Mouse (Mus musculus): ENCODE measurements around the gene Ctsz. TPM values are rescaled to one million over a fixed set of nuclear protein-coding genes. Genes with fewer than 3 reads are reported as not detected.
A peak's percentile ranks its signal among the peaks of the same experiment; 100 is the strongest.

Ctsz gene
- polyA plus RNA-seq, 1 experiment from 2014 or later, result 179 TPM

- no peak for TF ChIP-seq CTCF (IDR thresholded peaks at IDR 0.05; ENCODE audit: low read depth)
- DNase-seq (no peak), ATAC-seq (ENCODE audit: insufficient read depth) (no peak)
- H3K9ac ChIP-seq, result no peak overlapping the region
- H3K4me3 ChIP-seq (ENCODE audit: low read depth, low read length), result no peak overlapping the region
- H3K4me2 ChIP-seq, result no peak overlapping the region
- H3K27ac ChIP-seq (ENCODE audit: low read depth), result peak overlapping the region; percentile 79
- 53% methylated on average over 9 of the region's 9 CpGs for WGBS
- no peaks in the 10 kb centered on the region for H3K9me3 ChIP-seq (ENCODE audit: low read depth, low read length)
- H3K4me1 ChIP-seq (ENCODE audit: insufficient read depth), result peaks cover 28% of the 10 kb centered on the region
- H3K36me3 ChIP-seq (ENCODE audit: insufficient read depth), result no peaks in the 10 kb centered on the region
- no peaks in the 10 kb centered on the region for H3K27me3 ChIP-seq (ENCODE audit: insufficient read depth, low read length)
Measured at GRCm38 (mm10) chr2:174442460-174442859, 3.6 kb upstream of the Ctsz start.

- no peak overlapping the region for H3K9ac ChIP-seq
- H3K4me3 ChIP-seq (ENCODE audit: low read depth, low read length), result no peak overlapping the region
- TF ChIP-seq CTCF (IDR thresholded peaks at IDR 0.05; ENCODE audit: low read depth), result no peak
- peak; percentile 61 for DNase-seq
- WGBS, result 57% methylated on average over 4 of the region's 4 CpGs
- H3K27ac ChIP-seq (ENCODE audit: low read depth), result peak overlapping the region; percentile 48; the same call in 1 of the 2 replicates
- H3K36me3 ChIP-seq (ENCODE audit: insufficient read depth), result no peaks in the 10 kb centered on the region
- no peaks in the 10 kb centered on the region for H3K27me3 ChIP-seq (ENCODE audit: insufficient read depth, low read length)
- peak; percentile 26; the same call in 1 of the 2 replicates for ATAC-seq (ENCODE audit: insufficient read depth)
- peaks cover 28% of the 10 kb centered on the region for H3K4me1 ChIP-seq (ENCODE audit: insufficient read depth)
- H3K9me3 ChIP-seq (ENCODE audit: low read depth, low read length), result no peaks in the 10 kb centered on the region
- H3K4me2 ChIP-seq, result no peak overlapping the region
Measured at GRCm38 (mm10) chr2:174441898-174442297, 3.1 kb upstream of the Ctsz start.

GRCm38 (mm10) chr2:174439961-174440360 lies 1.1 kb upstream of the Ctsz start:
- DNase-seq (no peak), ATAC-seq (ENCODE audit: insufficient read depth) (no peak)
- Histone ChIP-seq H3K36me3 (ENCODE audit: insufficient read depth) (peaks cover 6% of the 10 kb centered on the region; the same call in 1 of the 2 replicates), H3K9me3 (ENCODE audit: low read depth, low read length) (no peaks in the 10 kb centered on the region), H3K4me2 (no peak overlapping the region), H3K27ac (ENCODE audit: low read depth) (no peak overlapping the region), H3K27me3 (ENCODE audit: insufficient read depth, low read length) (no peaks in the 10 kb centered on the region), H3K4me1 (ENCODE audit: insufficient read depth) (peaks cover 28% of the 10 kb centered on the region), H3K9ac (no peak overlapping the region), H3K4me3 (ENCODE audit: low read depth, low read length) (no peak overlapping the region)
- WGBS, result 88% methylated on average over 9 of the region's 9 CpGs
- TF ChIP-seq CTCF (IDR thresholded peaks at IDR 0.05; ENCODE audit: low read depth), result no peak

GRCm38 (mm10) chr2:174439450-174439838 lies 605 bp upstream of the Ctsz start:
- H3K9ac ChIP-seq, result peak overlapping the region; percentile 65; the same call in 1 of the 2 replicates
- H3K4me3 ChIP-seq (ENCODE audit: low read depth, low read length), result peak overlapping the region; percentile 64; the same call in 1 of the 2 replicates
- no peak overlapping the region for H3K27ac ChIP-seq (ENCODE audit: low read depth)
- H3K9me3 ChIP-seq (ENCODE audit: low read depth, low read length), result no peaks in the 10 kb centered on the region
- H3K4me2 ChIP-seq, result peak overlapping the region; percentile 82
- no peak for ATAC-seq (ENCODE audit: insufficient read depth)
- no peak for DNase-seq
- peaks cover 8% of the 10 kb centered on the region; the same call in 1 of the 2 replicates for H3K36me3 ChIP-seq (ENCODE audit: insufficient read depth)
- WGBS, result 56% methylated on average over 5 of the region's 5 CpGs
- no peak for TF ChIP-seq CTCF (IDR thresholded peaks at IDR 0.05; ENCODE audit: low read depth)
- H3K27me3 ChIP-seq (ENCODE audit: insufficient read depth, low read length), result no peaks in the 10 kb centered on the region
- peaks cover 28% of the 10 kb centered on the region for H3K4me1 ChIP-seq (ENCODE audit: insufficient read depth)

- H3K9me3 ChIP-seq (ENCODE audit: low read depth, low read length), result no peaks in the 10 kb centered on the region
- peak overlapping the region; percentile 82 for H3K4me2 ChIP-seq
- no peak for DNase-seq
- ATAC-seq (ENCODE audit: insufficient read depth), result no peak
- peaks cover 26% of the 10 kb centered on the region for H3K4me1 ChIP-seq (ENCODE audit: insufficient read depth)
- H3K27ac ChIP-seq (ENCODE audit: low read depth), result peak overlapping the region; percentile 50; the same call in 1 of the 2 replicates
- 60% methylated on average over 11 of the region's 11 CpGs for WGBS
- TF ChIP-seq CTCF (IDR thresholded peaks at IDR 0.05; ENCODE audit: low read depth), result no peak
- H3K27me3 ChIP-seq (ENCODE audit: insufficient read depth, low read length), result no peaks in the 10 kb centered on the region
- peaks cover 13% of the 10 kb centered on the region; the same call in 1 of the 2 replicates for H3K36me3 ChIP-seq (ENCODE audit: insufficient read depth)
- peak overlapping the region; percentile 64 for H3K4me3 ChIP-seq (ENCODE audit: low read depth, low read length)
- H3K9ac ChIP-seq, result peak overlapping the region; percentile 65
Measured at GRCm38 (mm10) chr2:174438181-174438580, 658 bp downstream of the Ctsz start.

- H3K9ac ChIP-seq, result peak overlapping the region; percentile 65; the same call in 1 of the 2 replicates
- 90% methylated on average over 4 of the region's 4 CpGs for WGBS
- no peaks in the 10 kb centered on the region for H3K9me3 ChIP-seq (ENCODE audit: low read depth, low read length)
- H3K4me3 ChIP-seq (ENCODE audit: low read depth, low read length), result peak overlapping the region; percentile 64; the same call in 1 of the 2 replicates
- no peak for TF ChIP-seq CTCF (IDR thresholded peaks at IDR 0.05; ENCODE audit: low read depth)
- peaks cover 21% of the 10 kb centered on the region for H3K4me1 ChIP-seq (ENCODE audit: insufficient read depth)
- H3K4me2 ChIP-seq, result peak overlapping the region; percentile 82
- no peak overlapping the region for H3K27ac ChIP-seq (ENCODE audit: low read depth)
- ATAC-seq (ENCODE audit: insufficient read depth) (no peak), DNase-seq (no peak)
- no peaks in the 10 kb centered on the region for H3K27me3 ChIP-seq (ENCODE audit: insufficient read depth, low read length)
- H3K36me3 ChIP-seq (ENCODE audit: insufficient read depth), result peaks cover 17% of the 10 kb centered on the region; the same call in 1 of the 2 replicates
Measured at GRCm38 (mm10) chr2:174437697-174437982, 1.2 kb downstream of the Ctsz start.

GRCm38 (mm10) chr2:174436916-174437696 lies 1.7 kb downstream of the Ctsz start:
- Histone ChIP-seq H3K9me3 (ENCODE audit: low read depth, low read length) (no peaks in the 10 kb centered on the region), H3K27me3 (ENCODE audit: insufficient read depth, low read length) (no peaks in the 10 kb centered on the region), H3K4me3 (ENCODE audit: low read depth, low read length) (no peak overlapping the region), H3K27ac (ENCODE audit: low read depth) (no peak overlapping the region), H3K9ac (no peak overlapping the region), H3K4me1 (ENCODE audit: insufficient read depth) (peaks cover 21% of the 10 kb centered on the region), H3K36me3 (ENCODE audit: insufficient read depth) (peaks cover 21% of the 10 kb centered on the region; the same call in 1 of the 2 replicates), H3K4me2 (no peak overlapping the region)
- no peak for DNase-seq
- 91% methylated on average over 7 of the region's 7 CpGs for WGBS
- no peak for ATAC-seq (ENCODE audit: insufficient read depth)
- no peak for TF ChIP-seq CTCF (IDR thresholded peaks at IDR 0.05; ENCODE audit: low read depth)
